Mouse (Mus musculus) ES-Bruce4 (cell line): ENCODE measurements at regions not wholly inside any gene's neighbourhood (a gene's known extent, or its start where the extent isn't known, plus 50 kb on each side); places are given as distances from the start of the nearest gene placed in this dataset.

Experiments
- CTCF ChIP-seq: IDR thresholded peaks from one replicate; pipeline ENCODE4 v1.8.1; 2011; ENCODE audit warnings: low read depth, low read length
- EP300 ChIP-seq: IDR thresholded peaks from 2 replicates; pipeline ENCODE4 v1.6.1; 2011; ENCODE audit warnings: low read depth, low read length; ENCODE audit not compliant: insufficient read depth

- TF ChIP-seq CTCF (no peak), EP300 (no peak)
Observed at GRCm38 (mm10) chr11:91216158-91216557, 361.2 kb downstream of the Kif2b start.
